Comparison of ENCODE assay signal across 15 mouse cellular contexts in genomic region chr13:55984772-55985171, GRCm38 (mm10).
"Had no signal": no experiment of that assay in that cellular context is flagged by ENCODE, and none has a peak within 500 bp of the region (broad histone marks: within the 10 kb centered on the region; RNA-seq: fewer than 3 reads in every experiment).

No protein-coding gene starts in this region.

- H3K27me3 ChIP-seq: neural tube, embryonic 15.5 days had no signal

- H3K4me1 ChIP-seq: kidney, embryonic 15.5 days; liver, embryonic 15.5 days had no signal

- H3K9ac ChIP-seq: kidney, embryonic 15.5 days; liver, embryonic 15.5 days; midbrain, embryonic 13.5 days; neural tube, embryonic 15.5 days had no signal

- H3K4me2 ChIP-seq: kidney, embryonic 15.5 days; liver, embryonic 11.5 days; liver, embryonic 15.5 days; neural tube, embryonic 15.5 days had no signal

- H3K36me3 ChIP-seq: kidney, embryonic 15.5 days; limb, embryonic 10.5 days; liver, embryonic 15.5 days; midbrain, embryonic 13.5 days; neural tube, embryonic 15.5 days had no signal

- DNase-seq: kidney, adult 2 months; kidney, postnatal 14 days; right cerebral cortex, adult 18-20 months; right cerebral cortex, postnatal 25 days; thymus, postnatal 36 days had no signal

- H3K27ac ChIP-seq: kidney, embryonic 15.5 days; left cerebral cortex, adult 2 months; limb, embryonic 10.5 days; liver, embryonic 15.5 days; macrophage; midbrain, embryonic 13.5 days; neural tube, embryonic 15.5 days had no signal

- ATAC-seq: intestine, embryonic 16.5 days; midbrain, embryonic 13.5 days had no signal

- H3K9me3 ChIP-seq: kidney, embryonic 15.5 days; limb, embryonic 10.5 days; liver, embryonic 15.5 days; midbrain, embryonic 13.5 days; neural tube, embryonic 15.5 days had no signal

- H3K4me3 ChIP-seq: kidney, embryonic 15.5 days; left cerebral cortex, adult 2 months; limb, embryonic 10.5 days; liver, embryonic 15.5 days; midbrain, embryonic 13.5 days; myocyte; neural tube, embryonic 15.5 days had no signal
